Mouse (Mus musculus): Measurements from ENCODE around the gene Faap20.

The Faap20 gene

DNA sequence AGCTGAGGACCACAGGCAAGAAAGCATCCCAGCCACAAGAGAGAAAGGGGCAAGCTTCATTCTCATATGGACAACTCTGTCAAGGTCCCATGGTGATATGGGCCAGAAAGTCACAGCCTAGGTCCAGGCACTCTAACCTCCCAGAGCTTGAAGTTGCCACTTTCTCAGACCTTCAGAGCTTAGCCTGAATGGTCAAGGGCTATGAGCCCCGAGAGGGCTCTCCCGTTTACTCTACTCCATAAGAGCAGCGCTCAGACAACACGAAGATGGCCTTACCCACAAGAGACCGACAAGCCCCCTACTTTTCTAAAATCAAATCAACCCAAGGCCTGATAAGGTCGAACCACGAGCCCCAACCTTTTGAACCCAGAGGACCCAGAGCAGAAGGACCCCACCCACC lies 28.5 kb upstream of the Faap20 start:
- in situ Hi-C loops (cut with MboI): no loop called here

DNA sequence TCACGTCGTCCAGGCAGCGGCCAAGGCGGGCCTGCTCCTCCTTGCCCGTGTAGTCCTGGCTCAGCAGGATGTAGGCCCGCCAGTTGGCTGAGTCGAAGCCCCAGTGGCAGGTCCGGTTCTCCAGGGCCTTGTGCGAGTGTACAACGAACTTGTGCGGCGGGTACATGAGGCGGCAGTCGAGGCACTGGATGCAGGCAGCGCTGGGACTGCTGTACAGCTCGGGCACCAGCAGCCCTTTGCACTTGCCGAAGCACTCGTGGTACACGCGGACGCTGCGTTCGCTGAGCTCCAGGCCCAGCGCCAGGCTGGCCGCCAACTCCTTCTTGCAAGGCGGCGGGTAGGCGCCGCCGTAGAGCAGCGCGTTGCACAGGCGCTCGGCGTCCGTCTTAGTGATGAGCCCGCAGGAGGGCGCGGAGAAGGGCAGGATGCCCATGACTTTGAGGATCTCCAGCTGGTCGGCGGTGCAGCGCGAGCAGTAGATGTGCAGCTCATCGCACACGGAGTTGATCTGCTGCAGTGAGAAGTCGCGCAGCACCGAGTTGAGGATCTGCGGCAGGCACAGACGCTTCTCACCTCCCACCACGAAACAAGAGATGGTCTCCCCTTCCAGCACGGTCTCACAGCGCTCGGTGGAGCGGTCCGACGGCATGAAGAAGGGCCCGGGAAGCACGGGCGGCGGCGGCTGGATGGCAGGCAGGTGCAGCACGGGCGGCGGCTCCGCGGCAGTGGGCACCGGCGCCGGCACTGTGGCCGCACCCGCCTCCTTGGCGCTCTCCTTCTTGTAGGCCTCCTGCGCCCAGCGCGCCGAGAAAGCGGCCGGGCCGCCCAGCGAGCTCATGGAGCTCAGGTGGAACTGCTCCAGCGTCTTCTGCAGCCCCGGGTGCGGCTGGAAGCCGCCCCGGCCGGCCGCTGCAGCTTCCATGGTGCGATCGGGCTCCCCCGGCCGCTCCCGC lies 27.7 kb upstream of the Faap20 start:
- in situ Hi-C loops (cut with MboI): no loop called here

DNA sequence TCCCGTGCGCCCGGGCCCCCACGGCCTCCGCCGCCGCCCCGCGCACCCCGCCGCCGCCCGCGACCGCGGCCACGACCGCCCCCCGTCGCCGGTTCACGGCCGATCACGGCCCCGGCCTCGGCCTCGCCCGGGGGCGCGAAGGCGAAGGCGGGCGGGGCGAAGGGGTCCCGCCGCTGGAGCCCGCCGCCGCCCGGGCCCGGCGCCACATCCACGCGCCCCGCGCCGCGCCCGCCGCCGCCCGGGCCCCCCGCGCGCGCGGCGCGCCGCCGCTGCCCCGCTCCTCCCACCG lies 27.1 kb upstream of the Faap20 start, which contains the start of gene Ski:
Gene Ski (minus strand): TSS at position 41 of the 289 bp plus-strand sequence.
- in situ Hi-C loops (cut with MboI): no loop called here

DNA sequence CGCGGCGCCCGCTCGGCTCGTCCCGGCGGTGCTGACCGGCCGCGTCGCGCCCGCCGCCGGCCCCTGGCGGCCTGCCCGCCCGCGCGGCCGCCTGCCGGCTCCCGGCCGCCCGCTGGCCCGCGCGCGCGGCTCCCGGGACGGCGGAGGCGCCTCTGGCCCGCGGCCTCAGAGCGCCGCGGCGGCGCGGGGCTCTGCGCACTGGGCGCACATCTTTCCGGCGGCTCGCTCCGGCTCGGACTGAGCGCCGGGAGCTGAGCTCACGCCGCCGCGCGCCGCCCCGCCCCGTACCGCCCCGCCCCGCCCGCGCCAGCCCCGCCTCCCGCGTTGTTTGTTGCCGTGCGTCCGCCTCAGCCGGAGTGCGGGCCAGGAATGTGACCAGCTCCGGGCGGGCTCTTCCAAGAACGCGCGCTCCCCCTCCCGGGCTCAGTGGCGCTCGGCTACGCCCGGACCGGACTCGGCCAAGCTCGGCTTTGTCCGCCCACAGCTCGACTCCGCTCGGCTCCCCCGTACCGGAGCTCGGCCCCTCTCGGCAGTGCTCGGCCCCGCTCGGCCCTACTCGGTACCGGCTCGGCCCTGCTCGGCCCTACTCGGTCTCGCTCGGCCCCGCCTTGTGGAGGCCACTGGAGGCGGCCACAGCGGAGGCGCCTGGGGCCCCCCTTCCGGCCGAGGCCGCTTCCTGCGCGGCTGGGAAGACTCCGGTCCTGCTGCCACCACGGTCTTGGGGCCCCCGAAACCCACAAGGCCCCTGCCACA lies 26.6 kb upstream of the Faap20 start:
- in situ Hi-C loops (cut with MboI): no loop called here

DNA sequence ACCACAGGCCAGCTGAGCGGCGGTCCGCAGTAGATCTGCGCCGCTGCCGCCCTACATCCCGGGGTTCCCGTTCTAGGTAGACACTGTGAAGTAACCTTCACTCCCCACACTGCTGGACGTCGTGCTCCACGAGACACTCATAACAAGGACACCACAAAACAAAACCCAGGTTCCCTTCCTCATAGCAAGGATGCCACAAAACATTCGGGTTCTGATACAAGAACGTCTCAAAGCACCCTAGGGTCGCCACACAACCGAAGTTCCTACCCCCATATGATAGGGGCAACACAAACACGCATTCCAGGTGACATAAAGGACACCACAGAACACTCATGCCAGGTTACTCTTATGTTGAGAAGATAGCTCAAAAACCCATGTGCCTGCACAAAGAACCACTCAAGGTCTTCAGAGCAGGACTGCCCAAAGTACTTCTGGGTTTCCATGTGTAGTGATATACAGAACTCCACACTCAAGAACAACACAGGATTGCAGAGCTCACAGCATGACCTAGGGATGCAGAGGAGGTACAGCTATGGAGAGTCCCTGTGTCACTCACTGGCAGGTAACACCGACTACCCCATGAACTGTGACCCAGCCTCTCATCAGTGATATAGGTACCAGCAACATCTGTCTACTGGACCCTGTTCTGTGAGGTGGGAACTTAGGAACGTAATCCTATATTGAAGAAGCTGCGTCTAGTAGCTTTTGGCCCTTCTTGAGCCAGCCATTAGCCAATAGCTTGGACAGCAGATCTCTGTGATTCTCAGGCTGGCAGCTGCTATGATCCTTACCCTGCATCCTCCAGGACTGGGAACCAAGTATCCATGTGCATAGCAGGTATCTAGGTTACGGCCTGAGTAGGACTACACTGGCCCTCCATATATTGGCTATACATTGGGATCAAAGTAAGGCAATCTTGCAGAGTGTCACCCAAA lies 25.7 kb upstream of the Faap20 start:
- in situ Hi-C loops (cut with MboI): no loop called here

DNA sequence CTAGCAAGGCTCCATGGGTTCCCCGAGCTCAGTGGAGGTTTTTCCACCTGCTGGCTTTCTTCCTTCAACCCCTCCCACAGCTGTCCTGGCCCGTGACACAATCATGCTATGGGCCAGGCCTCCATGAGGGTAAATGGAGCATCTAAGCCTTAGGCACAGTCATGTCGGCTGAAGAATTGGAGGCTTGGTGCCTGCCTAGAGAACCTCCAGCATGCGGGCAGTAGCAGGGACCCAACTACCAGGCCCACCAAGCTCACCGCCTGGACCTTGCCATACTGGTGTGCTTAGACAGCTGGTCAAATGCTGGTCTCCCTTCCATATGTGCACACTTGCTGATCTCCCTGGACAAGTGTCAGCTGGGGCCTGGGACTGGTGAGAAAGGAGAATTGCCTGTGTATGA lies 23.7 kb upstream of the Faap20 start:
- in situ Hi-C loops (cut with MboI): loop anchor here (25.0 kb wide), 1 partner anchor 339 kb away; the partner anchor contains the start of gene Fam213b

DNA sequence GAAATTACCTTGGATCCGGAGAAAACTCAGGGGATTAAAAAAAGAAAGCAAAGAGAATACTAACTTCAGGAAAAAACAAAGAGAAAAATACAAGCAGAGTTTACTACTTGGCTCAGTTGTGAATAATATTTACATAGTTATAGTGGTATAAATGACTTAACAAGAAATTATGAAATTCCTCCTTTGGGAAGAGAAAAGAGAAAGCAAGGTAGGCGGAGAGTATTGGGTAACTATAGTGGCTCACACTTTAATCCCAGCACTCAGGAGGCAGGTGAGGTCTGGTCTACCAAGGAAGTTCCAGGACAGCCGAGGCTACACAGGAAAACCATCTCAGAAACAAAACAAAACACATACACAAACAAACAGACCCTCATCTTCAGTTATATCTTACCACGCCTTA lies 21.6 kb upstream of the Faap20 start:
- in situ Hi-C loops (cut with MboI): loop anchor here (25.0 kb wide), 1 partner anchor 341 kb away; the partner anchor contains the start of gene Fam213b

DNA sequence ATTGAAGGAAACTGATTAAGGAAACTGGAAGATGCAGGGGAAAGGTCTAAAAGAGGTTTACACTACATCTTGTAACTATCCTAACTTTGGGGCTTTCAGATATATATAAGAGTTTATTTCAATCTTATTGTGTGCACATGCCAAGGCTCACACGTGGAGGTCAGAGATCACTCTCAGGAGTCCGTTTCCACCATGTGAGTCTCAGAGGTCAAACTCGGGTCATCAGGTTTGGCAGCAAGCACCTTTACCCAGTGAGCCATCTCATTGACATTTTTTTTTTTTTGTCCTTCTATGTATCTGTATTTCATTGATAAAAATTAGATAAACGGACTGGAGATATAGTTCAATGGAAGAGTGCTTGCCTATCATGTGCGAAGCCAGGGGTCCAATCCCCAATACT lies 21.1 kb upstream of the Faap20 start:
- in situ Hi-C loops (cut with MboI): loop anchor here (25.0 kb wide), 1 partner anchor 341 kb away; the partner anchor contains the start of gene Fam213b

DNA sequence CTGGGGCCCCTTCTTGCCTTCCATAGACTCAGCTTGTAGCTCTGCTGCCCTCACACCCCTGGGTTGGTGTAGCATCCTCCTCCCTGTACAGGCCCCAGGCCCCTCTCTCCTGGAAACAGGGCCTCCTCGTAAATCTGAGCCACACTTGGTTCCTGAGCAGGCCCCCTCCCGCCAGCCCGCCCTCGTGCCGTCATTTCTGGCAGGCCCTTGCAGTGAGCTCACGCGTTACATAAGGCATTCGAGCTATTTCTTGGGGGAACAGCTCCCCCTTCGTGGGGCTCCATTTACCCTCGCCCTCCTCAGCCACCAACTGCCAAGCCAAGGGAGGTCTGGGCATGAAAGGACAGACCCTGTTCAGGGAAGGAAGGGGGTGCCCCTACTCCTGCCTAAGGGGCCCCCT lies 15.7 kb upstream of the Faap20 start:
- in situ Hi-C loops (cut with MboI): loop anchor here (25.0 kb wide), 1 partner anchor 347 kb away; the partner anchor contains the start of gene Fam213b

DNA sequence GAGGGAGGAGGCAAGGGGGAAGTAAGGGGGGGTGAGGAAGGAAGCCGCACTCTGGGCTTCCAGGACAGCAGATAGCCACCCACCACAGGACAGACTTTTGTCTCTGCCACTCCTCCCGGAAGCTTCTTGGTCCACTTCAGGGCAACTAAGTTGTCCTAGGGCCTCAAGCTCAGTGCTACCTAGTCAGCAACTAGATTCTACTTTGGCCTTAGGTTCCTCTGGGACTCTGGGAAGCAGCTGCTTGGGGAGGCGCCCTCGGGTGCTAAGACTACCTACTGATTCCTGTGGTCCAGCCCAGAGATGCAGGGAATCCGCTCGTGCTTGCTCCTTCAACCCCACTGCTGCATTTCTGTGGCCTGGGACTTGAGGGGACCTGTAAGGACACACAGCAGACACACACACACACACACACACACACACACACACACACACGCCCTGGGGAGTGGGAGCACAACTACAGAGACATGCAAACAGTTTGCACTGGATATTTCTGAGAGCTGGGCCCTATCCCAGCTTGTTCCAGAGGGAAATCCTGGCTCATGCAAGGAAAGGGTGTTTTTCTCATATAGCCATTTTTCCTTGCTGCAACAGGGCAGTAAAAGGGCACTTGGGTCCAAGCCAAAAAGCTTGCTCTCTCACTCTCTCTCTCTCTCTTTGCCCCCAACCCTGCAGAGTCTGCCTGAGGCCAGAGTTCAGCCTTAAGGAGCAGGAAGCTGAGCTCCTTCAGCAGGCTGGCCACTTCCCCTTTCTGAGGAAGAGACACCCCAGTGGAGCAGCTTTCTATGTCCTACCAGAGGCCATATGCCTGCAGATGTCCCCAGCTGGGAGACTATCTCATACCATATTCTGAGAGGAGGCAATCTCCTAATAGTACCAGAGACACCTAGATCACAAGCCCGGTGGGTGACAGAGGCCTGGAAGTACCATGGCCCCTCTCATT lies 15.0 kb upstream of the Faap20 start:
- in situ Hi-C loops (cut with MboI): loop anchor here (25.0 kb wide), 1 partner anchor 347 kb away; the partner anchor contains the start of gene Fam213b

DNA sequence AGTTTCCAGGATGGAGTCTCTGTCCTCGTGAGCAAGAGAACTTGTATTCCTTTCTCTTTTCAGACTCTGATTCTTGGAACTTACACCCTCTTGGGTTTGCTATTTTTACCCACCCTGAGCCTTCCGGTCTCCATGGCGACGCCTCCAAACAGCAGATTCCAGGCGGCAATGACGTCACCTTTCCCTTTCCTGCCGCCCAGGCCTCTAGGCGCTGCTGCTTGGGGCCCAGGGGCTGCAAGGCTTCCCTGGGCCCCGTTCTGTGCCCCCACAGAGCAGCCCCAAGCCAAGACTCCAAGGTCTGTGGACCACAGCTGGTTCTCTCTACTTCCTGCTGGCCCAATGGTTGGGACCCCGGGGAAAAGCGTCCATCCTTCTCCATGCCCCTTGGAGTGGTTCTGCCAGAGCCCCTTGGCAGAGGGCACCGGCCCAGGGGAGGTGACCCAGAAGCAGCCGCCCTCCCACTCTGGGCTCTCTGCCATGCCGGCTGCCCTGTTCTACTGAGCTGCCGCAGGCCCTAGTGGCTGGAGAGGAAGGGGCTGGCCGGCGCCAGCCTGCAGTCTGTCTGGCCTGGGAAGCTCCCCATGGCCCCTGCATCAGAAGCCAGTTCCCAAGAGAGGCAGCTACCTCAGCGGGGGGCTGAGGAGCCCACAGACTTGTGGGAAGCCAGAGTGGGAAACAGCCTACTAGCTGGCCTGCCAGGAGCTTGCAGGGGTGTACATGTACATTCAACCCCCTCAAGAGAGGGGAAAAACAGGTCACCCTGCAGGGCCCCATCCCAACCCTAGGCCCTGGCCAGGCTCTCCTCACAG lies 14.1 kb upstream of the Faap20 start:
- in situ Hi-C loops (cut with MboI): loop anchor here (25.0 kb wide), 1 partner anchor 348 kb away; the partner anchor contains the start of gene Fam213b

DNA sequence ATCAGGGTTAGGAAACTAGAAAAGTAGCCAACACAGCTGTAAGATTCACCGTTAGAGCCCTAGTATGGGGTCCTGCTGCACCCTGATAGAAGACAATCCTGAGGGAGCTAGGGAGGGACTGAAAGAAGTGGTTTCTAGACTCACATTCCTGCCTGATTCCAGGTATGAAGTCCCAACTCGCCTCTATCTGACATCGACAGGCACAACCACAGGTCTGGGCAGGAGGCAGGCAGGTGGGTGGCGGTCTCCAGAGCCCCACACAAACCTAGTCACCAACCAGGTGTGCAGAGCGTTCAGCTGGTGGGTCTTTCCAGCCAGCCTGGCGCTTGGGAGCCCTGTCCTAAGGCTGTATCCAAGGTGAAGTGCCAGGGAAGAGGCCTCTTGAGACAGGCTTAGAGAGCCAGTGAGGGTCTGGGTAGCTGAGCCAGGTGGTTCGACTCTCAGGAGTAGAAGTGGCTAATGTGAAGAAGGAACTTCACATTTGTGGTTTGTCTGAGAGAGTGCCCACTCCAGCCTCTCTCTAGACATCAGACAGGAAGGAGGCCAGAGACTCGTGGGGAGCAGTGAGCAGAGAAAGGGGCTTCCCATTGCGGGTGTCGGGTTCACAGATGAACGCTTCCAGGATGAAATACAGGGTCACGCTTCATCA lies 12.7 kb upstream of the Faap20 start:
- in situ Hi-C loops (cut with MboI): loop anchor here (25.0 kb wide), 1 partner anchor 350 kb away; the partner anchor contains the start of gene Fam213b

DNA sequence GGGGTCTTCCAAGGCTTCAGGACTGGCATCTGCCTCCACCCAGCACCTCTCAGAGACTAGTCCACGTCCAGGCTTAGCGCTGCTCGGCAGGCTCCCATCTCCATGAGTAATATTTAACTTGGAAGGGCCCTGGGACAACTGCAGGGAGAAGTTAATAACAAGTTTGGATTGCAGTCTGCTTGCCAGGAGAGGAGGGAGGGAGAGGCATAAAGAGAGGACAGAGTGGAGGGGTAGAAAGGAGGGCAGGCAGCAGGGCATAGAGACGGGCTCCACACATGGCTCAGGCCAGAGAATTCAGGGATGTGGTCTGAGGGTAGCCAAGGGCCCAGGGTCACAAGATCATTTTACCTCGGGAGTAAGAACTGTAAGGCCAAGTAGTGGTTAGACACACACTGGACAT lies 11.3 kb upstream of the Faap20 start:
- in situ Hi-C loops (cut with MboI): loop anchor here (25.0 kb wide), 1 partner anchor 351 kb away; the partner anchor contains the start of gene Fam213b

DNA sequence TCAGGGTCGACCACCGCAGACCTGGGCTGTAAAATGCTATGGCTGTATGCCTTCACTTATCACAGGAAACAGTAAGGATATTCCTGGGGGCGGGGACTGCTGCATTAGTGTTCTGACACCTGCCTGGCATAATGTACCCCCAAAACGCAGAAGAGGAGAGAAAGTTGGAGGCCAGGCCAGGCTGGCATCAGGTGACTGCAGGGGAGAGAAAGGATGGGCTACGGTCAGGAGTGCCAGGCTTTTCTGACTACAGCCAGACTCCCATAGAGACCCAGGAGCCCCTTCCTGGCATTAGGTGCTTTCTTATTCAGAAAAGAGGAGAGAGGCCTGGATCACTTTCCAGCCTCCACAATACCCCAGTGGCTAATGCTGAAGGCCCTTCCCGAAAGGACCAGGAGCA lies 10.1 kb upstream of the Faap20 start:
- in situ Hi-C loops (cut with MboI): loop anchor here (25.0 kb wide), 1 partner anchor 352 kb away; the partner anchor contains the start of gene Fam213b

DNA sequence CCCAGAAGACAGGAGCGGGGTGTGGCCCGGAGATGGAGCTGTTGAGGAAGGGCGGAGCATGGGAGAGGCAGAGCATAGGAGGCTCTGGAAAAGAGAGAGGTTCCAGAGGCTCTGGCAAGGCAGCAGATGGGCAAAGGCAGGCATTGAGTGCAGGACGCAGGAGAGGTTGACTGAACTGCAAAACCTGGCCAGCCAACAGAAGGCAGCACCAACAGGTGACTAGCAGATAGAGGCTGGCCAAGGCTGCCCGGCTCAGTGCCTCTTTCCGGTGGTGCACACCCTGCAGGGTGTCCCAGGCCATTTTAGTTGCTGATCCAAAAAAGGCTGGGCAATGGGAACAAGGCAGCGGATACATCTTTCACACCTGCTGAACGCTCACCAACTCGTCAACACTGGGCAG lies 7.8 kb upstream of the Faap20 start:
- in situ Hi-C loops (cut with MboI): loop anchor here (10.0 to 25.0 kb wide), 2 partner anchors 147 to 354 kb away; partner anchors contain the start of gene Fam213b

DNA sequence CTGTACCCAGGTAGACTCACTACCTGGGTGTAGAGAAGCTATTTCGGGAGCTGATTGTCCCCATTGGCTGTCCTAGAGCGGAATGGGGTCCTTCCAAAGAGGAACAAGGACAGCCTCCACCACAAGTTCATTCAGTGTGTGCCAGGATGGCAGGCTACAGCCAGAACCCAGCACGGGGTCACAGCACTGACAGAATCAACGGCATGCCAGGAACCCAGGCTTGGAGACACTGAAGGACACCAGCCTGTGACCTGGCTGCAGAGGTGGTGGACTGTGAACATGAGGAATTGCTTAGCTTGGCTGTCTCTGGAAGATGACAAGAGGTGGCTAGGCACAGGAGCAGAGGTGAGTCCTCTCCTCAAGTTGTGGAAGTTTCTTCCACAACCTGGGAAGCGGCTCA lies 7.3 kb upstream of the Faap20 start:
- in situ Hi-C loops (cut with MboI): loop anchor here (10.0 to 25.0 kb wide), 2 partner anchors 147 to 355 kb away; partner anchors contain the start of gene Fam213b

DNA sequence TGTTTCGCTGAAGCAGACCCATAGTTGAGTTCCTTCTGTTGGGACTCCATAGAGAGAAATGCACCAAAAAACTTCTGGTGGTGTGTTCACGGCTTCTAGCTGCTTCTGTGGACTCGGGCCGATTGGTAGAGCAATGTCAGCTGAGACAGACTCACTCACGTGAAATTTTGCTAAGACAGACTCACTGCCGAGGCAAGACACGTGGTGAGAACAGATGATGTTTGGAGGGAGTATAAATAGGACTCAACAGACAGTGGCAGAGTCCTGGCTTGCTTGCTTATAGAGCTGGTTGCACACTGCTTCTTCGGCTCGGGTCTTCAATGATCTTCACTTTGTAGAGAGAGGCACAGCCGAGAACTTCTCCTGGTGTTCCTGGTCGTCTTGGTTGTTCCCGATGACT lies 6.4 kb upstream of the Faap20 start:
- in situ Hi-C loops (cut with MboI): loop anchor here (10.0 to 25.0 kb wide), 2 partner anchors 148 to 356 kb away; partner anchors contain the start of gene Fam213b

DNA sequence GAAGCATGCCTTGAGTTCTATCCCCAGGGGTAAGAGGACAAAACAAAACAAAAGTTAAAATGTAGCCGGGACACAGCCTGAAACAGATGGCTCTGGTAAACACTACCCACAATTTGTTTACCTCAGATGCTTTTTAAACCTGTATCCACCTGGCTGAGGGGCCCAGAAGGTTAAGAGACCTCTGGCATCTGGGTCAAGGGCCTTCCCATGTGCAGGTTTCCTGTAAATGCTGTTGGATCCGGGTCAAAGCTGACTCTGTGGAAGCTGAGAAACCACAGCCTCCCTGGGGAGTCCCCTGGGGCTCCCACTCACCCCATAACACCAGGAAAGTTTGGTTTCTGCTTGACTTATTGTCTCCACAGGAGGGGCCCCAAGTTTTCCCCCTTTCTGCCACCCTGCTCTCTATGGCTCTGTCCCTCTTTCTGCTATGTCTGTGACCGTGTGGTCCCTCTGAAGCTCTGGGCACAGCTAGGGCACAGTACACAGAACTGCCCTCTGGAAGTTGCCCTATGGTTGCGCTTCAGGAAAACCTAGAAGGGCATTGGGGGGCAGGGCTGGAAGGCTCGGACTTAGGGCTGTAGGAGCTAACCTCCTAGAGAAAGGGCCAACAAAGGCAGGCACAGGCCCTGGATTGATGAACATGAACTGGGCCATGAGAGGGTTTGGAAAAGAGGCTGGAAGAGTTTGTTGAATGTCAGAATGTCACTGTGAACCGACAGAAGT lies 3.7 kb upstream of the Faap20 start:
- in situ Hi-C loops (cut with MboI): loop anchor here (10.0 to 25.0 kb wide), 2 partner anchors 151 to 359 kb away; partner anchors contain the start of gene Fam213b
